Mouse (Mus musculus) kidney, adult 18-20 months (tissue): ENCODE measurements around the gene Cfl1.

Experiments
- DNase-seq: peaks from one replicate; pipeline ENCODE4 v3.0.0; 2021

The Cfl1 gene

GRCm38 (mm10) chr19:5490313-5490897 is at the start of gene Cfl1:
TSS of gene Cfl1 (plus strand) at chr19:5490455.
- DNase-seq, result peak; percentile 94

DNA sequence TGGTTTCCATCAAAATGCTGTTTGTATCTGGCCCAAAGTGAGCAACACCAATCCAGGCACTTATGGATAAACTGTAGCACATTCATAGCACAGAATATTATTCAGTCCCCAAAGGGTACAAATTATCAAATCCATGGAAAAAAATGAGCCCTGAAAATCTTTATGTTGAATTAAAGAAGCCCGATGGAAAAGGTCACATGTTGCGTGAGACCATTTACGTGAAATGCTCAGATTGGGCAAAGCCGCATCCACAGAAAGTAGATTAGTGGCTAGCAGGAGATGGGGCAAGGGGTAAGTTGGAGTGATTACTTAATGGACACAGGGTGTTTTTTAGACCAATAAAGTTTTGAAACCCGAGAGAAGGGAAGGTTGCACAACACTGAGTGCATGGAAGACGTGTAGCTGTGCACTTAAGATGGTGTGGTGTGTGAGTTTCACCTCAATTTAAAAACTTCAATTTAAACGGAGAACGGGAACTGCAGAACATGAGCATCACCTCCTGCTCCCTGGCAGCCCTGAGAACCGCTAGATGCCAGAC is 45.8 kb upstream of the Cfl1 start:
- DNase-seq, result no peak

DNA sequence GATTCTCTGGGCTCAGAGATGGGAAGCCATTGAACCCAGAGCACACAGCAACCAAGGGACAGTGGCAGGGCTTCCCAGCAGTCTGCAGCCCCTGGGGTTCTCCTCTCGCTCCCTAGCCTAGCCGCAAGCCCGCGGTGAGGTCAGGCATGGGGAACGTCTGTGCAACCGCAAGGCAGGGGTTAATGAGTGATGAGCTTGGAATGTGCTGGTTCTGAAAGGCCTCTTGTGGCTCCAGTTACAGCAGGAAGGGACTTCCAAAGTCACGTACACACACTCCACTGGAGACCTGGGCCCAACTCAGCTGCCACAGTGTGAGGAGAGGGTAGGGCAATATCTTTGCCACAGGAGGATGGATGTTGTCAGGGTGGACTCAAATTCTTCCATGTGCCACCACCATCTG is 45.3 kb upstream of the Cfl1 start:
- peak; percentile 51 for DNase-seq

DNA sequence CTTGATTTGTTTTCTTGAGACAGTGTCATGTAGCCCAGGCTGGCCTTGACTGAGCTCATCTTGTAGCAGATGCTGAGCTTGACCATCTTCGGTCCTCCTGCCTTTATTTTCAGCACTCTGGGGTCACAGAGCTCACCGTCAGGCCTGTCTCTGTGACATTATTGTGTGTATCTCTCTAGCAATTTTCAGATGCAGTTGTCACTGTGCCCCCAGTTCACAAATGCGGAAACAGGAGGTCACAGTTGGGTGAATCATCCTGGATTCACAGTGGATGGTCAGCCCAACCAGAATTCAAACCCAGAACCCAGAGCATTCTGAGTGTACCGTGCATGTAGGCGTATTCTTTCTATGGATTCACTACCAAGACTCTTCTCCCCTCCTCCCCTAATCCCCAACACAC is 44.5 kb upstream of the Cfl1 start:
- DNase-seq, result no peak

DNA sequence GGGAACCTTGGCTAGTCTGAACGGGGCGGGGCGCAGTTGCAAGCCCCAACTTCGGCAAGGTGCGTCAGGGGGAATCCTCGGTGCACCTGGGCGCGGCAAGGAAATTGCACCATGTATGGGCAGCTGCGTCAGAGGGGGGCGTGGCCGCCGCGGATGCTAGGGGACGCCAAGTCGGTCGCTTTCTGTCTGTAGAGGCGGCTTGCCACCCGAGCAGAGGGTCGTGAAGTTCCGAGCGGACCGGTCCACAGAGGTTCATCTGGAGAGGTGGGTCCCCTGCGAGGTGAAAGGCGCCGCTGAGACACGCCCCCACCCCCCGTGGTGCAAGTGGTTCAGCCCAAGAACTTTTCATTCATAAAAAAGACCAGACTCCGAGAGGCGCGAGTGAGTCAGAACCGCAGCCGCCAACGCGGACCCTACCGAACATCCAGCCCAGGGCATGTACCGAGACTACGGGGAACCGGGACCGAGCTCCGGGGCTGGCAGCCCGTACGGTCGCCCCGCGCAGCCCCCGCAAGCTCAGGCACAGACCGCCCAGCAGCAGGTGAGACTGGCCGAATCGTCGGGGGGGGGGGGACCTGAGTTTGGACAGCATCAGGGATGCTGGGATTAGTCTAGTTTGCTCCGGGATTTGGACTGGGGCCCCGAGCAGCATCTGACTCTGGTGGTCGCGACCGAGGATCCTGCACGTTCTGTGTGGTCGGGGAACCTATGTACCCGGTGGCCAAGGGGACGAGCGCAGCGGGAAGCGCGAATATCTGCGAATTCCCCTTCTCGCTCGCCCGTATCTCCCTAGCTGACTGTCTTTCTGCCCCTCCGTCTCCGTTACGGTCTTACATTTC is 42.5 kb upstream of the Cfl1 start, which contains the start of gene Fosl1:
TSS of gene Fosl1 (plus strand) at position 33 of the 839 bp plus-strand sequence.
- DNase-seq, result peak; percentile 73

- no peak for DNase-seq
These were observed 41.7 kb upstream of the Cfl1 start for GRCm38 (mm10) chr19:5448354-5449150.

DNA sequence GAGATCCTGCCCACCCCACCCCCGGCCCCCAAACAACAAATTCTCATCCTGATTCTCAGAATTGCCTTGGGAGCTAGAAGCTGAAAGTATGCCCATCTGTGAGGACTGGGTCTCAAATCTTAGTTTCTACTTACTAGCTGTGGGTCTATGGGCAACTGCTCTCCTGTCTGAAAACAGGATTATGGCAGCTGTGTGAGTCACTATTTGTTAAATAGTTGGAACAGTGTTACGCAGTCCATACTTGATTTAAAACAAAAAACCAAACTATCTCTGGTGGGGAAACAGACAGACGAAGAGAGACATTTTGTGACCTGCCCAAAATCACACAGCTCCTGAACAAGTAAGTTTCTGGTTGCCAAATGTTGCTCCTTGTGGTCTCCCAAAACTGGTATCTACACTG is 40.6 kb upstream of the Cfl1 start:
- no peak for DNase-seq

GRCm38 (mm10) chr19:5451766-5452165 is 38.5 kb upstream of the Cfl1 start:
- DNase-seq, result no peak

DNA sequence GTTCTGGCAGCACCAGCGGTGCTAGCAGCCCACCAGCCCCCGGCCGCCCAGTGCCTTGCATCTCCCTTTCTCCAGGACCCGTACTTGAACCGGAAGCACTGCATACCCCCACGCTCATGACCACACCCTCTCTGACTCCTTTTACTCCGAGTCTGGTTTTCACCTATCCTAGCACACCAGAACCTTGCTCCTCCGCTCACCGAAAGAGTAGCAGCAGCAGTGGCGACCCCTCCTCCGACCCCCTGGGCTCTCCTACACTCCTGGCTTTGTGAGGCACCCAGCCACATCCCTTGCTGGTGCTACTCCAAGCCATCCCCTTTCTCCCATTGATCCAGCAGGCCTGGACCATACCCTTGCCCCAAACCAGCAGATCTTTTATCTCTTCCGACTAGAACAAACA is 35.2 kb upstream of the Cfl1 start:
- DNase-seq, result no peak

DNA sequence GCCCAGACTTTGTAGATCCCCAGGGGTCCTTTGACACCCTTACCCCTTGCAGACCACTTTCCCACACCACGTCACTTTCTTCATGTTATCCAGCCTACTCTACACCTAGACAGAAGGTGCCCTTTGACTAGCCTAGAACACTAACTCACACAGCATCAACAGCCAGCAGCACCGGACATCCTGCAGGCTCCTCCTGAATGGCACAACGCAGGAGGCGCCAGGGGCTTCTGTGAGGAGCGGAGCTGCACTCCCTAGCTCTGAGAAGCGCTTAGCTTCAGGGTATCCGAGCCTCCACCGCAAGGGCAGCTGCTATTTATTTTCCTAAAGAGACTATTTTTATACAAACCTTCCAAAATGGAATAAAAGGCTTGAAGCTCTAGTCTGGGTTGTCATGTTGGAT is 34.7 kb upstream of the Cfl1 start:
- no peak for DNase-seq

DNA sequence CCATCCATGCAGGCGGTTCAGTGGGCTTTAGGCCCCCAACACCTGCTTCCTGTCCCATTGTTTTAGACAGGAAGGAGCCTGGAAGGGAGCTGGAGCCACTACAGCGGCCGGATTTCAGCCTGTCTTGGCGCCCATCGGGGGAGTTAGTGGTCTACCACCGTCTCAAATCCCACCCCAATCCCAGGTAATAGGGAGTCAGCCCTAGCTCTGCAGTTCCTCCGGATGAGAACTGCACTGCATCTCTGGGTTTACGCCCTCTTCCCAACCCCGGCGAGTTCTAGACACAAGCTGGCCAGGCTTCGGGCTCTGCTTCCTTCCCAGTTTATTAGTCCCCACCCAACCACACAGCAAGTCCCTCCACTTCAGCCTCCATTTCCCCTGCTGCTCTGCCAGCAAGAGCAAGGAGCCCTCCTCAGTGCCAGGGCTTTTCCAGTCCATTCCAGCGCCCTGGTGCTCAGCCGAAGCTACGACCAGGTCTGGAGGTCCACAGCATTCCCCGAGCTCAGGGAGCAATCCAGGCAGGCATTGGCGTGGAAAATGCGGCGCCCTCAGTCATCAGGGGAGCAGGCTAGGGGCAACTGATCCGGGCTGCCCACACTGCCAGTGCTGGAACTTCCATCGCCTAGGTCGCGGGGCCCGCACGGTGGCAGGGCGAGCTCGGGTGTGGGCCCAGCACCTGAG is 33.9 kb upstream of the Cfl1 start:
- peak; percentile 45 for DNase-seq

- DNase-seq, result peak; percentile 97
These were observed 33.1 kb upstream of the Cfl1 start for GRCm38 (mm10) chr19:5456922-5457745.

DNA sequence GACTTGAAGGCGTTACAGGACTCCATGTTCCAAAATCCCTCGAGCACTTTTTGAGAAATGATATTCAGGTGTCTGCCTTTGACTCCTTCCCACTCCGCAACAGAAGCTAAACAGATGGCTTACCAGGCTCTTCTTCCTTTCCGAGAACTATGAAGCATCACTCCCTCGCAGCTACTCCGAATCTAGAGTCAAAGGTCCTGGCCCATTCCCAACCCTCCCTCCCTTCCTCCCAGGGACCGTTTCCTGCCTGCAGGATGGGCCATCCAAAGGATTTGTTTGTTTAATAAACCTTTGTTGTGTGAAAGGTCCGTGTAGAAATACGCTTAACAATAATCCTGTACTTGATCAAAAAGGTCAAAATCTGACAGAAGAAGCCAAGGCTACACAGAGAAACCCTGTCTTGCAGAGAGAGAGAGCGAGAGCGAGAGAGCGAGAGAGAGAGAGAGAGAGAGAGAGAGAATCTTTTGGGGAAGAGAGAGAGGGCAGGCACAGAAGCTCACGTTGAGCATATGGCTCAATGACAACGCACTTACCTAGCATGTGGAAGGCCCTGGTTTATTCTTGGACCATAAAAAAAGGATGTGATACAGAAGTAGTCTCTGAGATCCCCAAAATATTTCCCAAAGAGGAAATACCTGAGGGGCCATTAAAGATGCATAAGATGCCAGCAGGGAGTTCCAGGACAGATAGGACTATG is 32.4 kb upstream of the Cfl1 start, which contains the start of gene Ccdc85b:
TSS of gene Ccdc85b (minus strand) at position 149 of the 697 bp plus-strand sequence.
- no peak for DNase-seq

- no peak for DNase-seq
These were observed 31.2 kb upstream of the Cfl1 start for GRCm38 (mm10) chr19:5459019-5459418.

DNA sequence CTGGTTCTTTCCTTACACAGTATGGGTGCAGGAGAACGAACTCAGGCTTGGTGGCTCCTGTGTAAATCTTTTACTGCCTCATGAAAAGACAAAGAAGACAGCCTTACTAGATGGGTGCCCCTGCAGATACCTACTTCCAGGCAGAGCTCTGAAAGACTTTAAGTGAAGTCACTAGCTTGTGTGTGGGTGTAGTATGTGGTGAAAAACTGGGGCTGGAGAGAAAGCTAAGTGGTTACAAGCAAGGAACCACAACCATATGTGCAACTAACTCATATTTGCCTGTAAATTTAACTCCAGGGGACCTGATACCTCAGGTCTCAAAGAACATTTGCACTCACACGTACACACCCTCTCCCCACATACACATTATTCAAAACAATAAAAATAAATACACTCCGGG is 30.4 kb upstream of the Cfl1 start:
- DNase-seq, result no peak

GRCm38 (mm10) chr19:5460465-5460911 is 29.8 kb upstream of the Cfl1 start, which contains the start of gene Fibp:
TSS of gene Fibp (plus strand) at chr19:5460615.
- peak; percentile 92 for DNase-seq

DNA sequence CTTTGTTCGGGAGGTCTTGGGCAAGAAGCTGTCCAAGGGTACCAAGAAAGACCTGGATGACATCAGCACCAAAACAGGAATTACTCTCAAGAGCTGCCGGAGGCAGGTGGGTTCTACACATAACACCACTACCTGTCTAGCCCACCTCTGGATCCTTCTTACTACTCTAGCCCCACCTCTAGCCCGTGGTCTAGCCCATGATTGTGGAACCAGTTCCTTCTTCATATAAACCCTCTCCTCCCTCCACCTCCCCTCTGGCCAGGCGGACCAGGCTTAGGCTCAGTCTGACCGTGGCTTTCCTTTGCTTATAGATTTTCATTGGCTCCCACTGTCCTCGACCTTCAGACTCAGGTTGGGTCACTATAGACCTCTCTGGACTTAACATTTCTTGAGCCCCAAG is 28.8 kb upstream of the Cfl1 start:
- DNase-seq, result no peak

DNA sequence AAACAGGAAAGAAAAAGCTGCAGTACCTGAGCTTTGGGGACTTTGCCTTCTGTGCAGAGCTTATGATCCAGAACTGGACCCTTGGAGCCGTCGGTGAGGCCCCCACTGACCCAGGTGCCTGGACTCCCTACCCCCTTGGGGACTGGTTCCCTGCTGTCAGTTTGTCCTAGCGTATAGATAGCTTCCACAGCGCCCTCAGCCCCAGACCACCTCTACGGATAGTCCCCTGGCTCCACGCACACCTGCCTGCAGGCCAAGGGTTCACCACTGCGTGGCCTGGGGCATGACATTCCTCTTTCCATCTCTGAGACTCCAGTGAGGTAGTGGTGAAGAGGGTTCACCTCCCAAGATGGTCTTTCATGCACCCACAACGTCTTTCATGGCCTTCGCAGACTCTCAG is 27.0 kb upstream of the Cfl1 start:
- DNase-seq, result no peak

DNA sequence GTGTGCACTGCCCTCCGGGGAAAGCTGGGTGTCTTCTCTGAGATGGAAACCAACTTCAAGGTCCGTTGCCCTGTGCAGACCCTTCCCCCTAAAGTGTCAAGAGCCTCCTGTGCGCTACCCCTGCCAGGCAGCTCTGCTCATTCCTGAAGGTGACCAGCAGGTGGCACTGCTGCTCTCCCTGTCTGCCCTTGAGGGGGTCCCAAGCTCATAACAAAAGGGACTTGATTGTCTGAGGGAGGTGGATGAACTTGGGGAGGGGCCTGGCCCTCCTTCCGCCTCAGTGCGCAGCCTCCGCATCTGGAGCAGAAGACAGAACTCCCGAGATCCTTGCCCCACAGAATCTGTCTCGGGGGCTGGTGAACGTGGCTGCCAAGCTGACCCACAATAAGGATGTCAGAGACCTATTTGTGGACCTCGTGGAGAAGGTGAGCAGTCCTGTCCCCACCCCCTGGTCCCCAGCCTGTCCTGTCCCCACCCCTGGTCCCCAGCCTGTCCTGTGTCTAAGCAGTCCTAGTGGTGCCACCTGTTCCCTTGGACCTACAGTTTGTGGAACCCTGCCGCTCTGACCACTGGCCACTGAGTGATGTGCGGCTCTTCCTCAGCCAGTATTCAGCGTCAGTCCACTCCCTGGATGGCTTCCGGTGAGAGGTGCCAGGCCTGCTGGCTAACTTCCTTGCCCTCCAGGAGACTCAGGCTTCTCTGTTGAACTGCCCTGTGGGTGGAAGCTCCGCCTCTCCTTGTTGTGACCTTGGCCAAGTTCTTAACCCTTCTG is 26.3 kb upstream of the Cfl1 start:
- peak; percentile 49 for DNase-seq

- no peak for DNase-seq
These were observed 25.2 kb upstream of the Cfl1 start for GRCm38 (mm10) chr19:5465037-5465436.
